Mouse (Mus musculus) c-Kit-positive CD71-positive TER-119-positive erythroid progenitor cells, embryonic 14.5 days (primary cell): Measurements from ENCODE around the gene Cradd.

Source experiments
- DNase-seq: peaks from one replicate; pipeline ENCODE4 v3.0.0-alpha.2; 2013; ENCODE audit warnings: low spot score

Cradd gene

DNA sequence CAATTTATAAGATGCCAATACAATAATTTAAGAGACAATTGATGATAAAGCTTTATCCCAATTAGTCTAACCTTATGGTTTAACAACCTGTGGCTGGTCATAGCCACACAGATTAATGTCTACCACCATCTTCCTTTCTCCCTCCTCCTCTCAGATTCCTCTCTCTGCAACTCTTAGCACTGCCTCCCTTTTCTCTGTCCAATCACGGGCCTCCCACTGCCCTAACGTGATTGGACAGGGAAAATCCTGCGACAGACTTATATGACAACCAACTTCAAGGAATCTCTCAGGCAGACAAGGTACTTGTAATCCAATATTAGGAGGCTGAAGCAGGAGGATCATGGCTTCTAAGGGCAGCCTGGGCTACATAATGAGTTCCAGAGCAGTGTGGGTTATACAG is 8.7 kb upstream of the Cradd start:
- no peak for DNase-seq

DNA sequence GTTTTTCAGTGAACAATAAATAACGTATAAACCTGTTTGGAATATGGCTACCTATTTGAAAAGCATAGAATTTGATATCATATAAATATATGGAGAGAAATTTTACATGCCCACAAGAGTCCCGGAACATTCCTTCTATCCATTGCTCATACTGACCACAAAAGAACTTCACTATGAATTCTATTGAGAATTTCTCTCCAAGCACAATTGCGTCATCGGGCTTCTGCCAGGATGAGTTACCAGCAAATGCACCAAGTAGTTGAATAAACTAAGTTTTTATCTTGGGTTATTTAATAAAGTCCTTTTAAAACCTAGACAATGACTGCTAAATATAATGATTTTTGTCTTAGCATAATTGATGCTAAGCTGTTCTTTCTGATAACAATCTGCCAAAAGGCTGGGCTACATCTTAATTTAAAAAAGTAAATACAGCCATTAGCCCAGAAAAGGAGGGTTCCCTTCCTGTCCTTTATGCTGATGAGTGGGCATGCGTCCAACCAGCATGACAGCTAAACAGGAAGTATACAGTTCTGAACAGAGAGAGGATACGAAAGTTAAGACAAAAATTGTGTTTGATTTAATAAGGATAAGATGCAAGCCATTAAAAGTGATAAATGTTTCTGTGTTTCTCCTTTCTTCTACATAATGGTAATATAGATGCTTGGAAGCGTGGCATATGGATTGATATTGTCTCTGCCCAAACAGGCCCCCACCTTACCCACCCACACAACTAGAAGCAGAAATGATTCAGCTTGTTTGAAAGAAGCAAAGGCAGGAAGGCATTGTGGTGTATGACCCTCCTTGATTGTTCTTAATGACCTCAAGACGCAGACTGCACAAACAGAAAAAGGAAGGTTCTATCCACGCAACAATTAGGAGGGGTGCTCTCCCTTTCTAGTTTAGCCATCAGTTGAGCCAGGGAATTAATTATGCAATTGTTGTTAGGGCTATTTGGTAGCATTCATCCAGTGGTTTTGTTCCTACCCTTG is 6.7 kb upstream of the Cradd start:
- no peak for DNase-seq

DNA sequence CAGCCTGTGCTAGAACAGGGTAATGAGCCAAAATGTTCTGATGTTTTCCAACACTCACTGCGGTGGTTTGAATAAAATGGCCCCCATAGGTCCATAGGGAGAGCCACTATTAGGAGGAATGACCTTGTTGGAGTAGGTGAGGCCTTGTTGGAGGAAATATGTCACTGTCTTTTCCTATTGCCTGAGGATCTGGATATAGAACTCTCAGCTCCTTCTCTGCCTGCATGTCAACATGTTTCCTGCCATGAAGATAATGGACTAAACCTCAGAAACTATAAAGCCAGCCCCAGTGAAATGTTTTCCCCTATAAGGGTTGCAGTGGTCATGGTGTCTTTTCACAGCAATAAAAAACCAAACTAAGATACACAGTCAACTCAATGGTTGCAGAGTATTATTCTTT is 6.0 kb upstream of the Cradd start:
- DNase-seq = no peak

DNA sequence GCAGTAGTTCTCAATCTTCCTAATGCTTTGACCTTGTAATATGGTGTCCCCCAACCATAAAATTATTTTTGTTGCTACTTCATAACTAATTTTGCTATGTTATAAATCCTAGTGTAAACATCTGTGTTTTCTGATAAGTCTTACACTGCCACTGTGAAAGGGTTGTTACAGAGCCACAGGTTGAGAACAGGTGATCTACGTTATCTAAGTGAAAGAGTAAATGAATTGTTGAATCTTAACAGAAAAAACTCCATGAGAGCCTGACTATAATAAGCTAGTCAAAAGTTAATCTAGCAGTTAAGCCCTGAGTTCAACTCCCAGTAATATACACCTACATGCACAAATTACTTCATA is 322 bp upstream of the Cradd start:
- DNase-seq = no peak

DNA sequence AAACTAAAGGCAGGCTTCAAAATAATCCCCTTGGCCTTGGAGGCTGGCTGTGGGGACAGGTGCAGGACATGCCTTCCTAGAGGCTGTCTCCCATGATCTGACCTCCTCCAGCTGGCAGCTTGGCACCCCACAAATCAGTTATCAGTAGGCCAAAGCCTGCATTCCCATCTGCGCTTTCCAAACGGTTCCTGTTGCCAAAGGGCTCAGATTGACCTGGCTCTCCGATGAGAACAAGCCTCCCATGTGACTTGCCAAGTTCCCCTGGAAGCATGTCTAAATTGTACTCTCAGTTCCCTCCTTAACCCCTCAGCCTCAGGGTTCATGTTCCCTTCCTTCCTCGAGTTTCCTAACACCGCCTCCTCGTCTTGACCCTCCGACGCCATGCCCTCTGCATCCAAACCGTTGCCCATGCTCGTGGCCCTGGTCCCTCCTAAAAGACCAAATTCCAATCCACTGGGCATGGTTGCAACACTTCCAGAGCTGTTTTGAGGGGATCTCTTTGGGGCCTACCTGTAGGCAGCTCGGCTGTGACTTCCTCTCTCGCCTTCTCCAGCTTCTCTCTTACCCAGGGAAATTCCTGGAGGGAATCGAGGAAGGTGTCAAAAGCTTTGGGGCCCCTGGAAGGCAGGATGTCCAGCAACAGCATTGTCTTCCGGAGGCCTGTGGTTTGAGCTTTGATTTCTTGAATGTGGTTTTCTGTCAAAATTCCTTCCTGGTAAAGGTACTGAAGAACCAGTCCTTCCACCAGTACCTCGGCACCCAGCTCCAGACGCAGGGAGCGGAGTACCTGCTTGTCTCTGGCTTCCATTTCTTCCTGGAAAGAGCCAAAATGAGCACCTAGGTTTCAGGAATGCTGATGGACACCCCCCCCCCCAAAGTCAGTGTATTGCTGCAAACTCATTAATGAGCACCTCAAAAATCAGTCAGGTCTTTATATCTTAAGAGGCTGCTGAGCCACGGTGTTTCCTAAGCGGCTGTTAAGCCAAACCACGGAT is 1.6 kb downstream of the Cradd start:
- DNase-seq = no peak

DNA sequence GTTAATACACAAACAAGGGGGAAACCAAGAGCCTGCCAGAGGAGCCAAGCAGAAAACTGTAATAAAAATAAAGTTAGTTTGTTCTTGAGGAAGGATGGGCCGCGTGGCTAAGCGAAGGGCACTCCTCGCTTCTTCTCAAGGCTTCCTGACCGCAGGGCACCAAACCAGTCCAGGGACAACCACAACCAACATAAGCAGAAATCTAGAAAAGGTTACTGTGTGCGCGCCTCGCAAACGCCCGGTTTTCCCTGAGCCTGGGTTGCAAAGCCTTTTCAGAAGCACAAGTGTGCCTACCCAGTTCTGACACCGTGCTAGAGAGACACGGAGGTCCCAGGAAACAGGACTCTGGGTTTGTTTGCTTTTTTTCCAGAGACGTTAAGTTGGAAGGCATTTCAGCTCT is 4.9 kb downstream of the Cradd start:
- DNase-seq = no peak

DNA sequence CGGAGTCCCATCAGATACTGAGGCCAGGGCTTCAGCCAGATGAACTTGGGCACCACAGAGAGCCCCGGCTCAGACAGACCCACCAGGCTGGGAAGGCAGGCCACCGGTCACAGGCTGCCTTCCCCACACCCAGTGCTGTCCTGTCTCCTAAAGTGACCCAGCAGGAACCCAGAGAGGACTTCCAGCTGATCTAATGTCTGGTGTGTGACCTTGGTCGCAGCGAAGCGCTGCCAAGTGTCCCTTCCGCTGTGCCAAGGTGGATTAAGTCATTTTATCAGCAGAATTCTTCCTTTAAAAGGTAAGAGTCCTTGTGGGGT is 5.6 kb downstream of the Cradd start:
- no peak for DNase-seq

DNA sequence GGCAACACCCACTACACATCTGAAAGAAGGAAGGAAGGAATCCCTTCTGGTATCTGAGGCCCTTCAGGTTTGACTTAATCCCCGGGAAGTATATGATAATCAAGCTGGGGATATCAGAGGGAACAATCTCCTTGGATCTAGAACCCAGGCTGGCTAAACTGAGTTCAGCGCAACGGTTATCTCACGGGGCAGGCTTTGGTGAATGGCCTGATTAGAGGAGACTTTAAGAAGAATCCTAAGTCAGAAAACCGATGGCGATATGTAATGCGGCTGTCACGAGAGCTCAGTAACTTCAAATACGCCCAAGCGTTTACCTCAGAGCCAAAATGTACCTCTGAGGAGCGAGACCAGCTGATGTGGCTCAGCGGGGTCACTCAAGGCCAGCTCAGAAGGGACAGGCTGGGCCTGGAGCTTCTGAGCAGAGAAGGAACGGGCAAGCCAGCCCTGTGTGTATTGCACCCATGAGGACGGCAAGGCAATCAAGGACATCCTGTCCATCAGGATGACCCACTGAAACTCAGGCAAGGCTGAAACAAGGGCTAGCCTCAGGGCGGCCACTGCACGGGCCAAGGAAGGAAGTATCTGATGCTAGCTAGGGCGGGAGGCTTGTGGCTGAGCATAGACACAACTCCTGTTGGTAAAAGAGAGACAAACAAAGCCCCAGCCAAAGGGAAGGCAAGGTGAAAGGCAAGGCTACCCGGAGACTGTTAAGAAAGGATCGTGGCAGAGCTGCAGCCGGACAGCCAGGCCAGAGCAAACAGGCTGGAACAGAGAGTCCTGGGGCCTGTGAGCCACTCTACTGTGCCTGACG is 6.1 kb downstream of the Cradd start:
- DNase-seq = no peak

DNA sequence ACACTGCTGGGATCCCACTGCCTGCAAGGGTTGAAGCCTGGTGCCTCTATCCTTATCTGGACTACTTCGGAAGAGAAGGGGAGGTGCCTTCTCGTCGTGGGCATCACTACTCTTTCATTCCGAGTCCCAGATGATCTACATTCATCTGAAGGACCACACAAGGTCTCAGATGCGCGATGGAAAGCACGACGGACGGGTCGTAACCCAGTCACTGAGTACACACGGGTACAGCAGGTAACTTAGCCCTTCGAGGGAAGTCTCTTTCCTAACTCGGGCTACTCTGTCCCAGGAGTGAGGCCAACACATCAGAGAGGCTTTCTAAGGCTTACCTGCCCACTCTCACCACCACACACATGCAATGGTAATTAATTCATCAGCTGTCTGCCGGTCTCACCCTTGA is 6.8 kb downstream of the Cradd start:
- no peak for DNase-seq

DNA sequence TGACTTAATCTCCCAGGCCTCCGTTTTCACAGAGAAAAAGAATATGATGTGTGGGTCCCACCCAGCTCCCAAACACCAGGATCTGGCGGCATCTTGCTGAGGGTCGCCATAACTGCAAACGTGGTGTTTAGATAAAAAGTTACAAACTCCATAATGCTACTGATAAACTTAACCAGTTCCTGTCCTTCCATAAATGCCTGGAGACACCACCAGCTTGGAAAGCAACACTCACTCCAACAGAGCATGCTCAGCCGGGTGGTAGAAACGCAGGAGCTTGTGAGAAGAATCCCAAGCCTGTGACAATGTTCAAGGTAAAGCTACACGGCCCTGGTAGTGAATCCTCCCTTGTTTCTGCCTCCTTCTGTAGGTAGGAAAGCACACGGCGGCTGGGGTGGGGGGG is 7.3 kb downstream of the Cradd start:
- no peak for DNase-seq

DNA sequence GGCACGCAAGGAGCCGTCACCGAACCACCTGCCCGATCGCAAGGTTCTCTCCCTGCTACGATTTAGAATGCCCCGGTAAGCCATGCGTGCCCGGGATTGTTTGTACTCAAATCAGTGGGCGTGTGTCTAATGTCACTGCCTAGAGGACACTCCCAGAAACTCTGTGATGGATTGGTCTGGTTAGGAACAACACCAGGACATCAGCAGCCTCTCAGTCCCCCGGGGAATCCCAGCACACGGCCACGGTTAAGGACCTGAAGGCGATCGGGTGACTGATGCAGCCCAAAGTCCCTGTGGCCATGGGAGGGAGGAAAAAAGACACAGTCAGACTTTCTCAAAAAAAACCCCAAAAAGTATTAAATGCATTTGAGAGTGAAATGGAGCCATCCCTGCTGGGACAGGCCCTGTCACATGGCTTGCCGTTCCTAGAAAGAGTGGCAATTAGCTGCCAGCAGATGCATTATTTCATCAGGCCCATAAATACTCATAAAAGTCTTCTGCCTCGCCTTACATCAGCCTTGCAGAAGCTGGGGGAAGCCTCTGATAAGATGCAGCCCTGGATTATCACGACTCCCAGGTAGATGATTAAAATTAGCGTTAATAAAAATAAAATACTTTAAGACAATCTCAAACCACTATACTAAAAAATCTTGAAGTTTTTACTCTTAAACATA is 8.0 kb downstream of the Cradd start:
- no peak for DNase-seq

DNA sequence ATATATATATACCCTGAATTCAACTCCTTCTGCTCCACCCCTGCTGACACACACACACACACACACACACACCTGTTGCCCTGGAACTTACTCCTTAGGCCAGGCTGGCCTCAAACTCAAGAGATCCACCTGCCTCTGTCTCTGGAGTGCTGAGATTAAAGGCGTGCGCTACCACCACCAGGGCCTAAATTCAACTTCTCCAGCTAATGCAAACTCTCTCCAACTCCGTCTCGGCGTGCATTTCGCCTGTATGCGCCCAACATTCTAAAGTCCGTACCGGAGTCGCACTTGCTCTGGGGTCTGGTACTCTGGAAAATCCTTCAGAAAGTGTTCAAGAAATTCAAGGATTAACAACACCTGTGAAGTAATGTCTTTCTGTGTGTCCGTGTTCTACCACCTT is 8.6 kb downstream of the Cradd start:
- no peak for DNase-seq

DNA sequence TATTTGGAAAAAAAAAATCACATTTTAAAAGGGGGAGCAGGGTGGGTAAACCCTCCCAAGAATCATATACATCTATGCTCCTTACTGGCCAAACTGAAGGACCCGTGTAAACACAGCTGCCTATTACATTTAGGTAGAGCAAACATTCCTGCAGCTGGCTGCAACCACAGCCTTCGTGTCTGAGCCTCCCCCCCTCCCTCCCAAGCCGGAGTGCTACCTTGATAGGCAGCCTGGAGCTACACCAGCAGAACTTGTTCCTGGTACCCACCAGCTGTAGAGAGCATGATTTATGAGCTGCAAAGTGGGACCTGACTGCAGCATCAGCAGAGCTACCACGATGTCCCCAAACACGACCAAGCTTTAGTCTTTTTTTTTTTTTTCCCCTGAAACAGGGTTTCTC is 9.9 kb downstream of the Cradd start:
- no peak for DNase-seq

DNA sequence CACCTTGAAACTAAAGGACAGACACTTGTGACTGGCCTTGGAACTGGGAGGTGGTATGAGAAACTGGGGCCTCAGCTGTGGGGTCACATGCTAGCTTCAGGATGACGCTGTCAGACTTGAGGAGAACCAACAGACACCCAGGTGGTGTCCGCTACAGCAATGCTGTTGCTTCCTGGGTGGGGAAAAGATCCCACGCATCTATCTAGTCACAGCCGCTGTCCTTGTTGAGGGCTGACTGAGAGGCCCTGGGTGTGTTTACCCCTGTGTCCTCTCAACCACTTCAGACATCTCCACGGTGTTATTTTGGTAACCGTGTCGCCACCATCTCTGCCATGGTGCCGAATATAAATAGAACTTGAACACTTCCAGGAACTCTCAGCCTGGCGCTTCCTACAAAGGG is 10.4 kb downstream of the Cradd start:
- DNase-seq = no peak

DNA sequence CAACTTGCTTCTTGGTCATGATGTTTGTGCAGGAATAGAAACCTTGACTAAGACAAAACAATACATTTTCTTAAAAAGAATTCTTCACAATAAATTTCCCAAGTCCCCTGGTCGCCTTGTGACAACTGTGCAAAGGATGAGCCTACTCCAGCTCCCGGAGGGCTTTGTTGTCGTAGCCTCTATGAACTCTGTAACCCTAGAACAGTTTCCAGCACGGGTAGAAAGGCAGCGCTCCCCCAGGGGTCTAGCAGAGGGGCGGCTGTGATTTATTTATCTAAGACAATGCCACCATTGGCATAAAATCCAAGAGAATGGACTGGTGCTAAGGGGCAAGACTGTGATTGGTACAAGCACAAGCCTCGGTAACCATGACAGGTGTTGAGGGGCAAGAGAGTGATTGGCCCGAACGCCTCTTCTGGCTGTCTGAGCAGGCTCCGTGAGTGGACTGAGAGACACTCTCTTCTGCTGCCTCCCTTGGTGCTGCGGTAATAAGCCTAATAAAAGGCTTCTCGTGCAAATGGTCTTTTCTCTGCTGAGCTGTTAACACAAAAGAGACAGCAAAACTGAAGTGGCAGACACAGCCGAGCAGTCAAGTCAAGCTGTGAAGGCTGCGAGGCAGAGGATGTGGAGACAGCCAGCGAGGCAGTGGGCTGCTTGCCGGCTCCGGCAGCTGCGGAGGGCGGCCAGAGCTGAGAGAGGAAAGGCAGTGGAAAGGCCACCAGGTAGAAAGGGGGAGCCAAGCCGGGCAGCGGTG is 13.1 kb downstream of the Cradd start:
- no peak for DNase-seq

DNA sequence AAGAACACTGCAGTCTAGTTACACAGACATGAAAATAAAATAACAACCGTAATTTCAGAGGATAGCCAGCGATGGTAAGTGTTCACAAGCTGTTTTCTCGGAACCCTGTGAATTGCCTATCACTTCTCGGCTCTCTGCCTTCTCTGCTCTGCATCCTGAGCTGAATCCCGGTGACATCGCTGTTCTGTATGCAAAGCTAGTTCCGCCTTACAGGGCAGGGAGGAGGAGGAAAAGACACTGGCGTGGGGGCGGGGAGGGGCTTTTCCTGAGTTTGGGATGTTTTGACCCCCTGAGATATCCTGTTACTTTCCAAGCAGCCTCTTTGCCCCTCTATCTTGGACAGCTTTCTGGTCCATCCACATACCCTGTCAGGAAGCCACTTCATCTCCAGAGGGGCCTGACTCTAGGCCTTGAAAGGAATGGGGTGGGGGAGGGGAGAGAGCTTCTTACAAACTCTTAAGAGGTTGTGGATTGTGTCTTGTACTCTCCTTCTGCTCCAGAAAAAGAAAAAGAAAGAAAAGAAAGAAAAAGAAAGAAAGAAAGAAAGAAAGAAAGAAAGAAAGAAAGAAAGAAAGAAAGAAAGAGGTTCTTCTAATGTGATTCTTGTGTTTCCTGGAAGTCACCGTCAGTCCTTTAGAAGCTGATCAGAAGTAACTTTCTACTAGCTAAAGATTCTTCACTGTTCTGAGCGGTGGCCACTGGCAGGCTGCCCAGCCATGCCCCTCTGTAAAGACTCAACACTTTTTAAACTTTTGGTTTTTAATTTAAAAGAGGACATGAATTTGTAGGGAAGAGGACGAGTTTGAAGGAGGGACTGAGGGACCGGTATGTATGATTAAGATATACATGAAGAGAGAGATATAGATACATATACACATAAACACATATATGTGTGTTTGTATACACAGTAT is 14.3 kb downstream of the Cradd start:
- DNase-seq = no peak

DNA sequence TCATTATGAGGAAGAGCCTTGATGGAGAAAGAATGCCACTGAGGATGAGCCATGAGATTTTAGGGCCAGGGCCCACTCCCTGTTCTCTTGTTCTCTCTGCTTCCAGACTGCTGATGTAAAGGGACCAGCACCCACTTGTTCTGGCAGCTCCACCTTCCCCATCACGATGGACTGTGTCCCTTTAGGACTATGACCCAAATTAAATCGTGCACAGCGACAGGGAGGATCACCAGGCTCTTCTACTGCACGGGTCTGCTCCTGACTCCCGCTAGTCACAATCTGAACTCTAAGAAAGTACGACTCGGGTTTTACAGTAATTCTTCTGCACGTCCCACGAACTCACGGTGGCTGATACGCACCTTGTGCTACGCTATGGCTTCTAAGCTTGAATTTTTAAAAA is 14.9 kb downstream of the Cradd start:
- DNase-seq = no peak

DNA sequence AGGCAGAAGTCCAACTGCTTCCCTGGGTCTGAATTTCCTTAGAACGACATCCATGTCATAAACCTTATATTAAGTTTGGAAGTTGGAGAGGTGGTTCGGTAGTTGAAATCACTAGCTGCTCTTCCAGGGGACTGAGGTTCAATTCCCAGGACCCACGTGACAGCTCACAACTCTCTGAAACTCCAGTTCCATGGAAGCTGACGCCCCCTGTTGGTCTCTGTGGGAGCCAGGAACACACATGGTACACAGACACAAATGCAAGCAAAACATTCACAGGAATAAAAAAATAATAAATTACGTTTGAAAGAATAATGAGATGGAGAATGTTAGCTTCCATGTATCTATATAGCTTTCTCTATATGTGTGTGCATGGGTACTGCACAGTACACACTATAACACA is 16.0 kb downstream of the Cradd start:
- DNase-seq = no peak

DNA sequence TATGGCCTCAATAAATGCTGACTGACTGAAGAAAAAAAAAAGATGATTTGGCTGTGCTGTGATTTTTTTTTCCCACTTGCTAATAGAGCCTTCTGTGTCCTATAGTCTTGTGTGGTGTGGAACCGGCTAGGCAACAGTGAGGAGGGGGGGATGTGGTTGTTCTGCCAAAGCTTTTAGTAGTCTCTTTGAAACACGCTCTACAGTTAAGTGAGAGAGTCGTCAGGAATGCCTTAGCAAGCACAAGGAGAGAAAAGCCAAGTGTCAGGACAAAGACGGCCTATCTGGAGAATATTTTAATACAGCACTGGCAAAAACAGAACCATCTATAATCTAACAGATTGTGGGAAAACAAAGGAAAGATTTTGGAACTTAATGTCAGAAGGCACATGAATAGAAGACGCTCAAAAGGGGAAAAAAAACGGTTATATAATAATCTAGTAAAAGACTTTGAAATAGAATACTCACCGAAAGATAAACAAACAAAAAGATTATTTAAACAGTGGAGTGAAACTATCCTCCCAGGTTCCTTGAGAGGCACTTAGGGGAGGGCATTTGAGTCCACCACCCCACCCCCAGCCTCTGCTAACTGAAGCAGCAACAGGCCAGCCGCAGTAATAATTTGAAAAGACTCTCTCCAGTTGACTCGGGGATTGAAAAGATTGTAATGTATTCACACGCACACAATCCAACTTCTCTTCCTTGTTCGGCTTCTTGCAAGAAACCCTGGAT is 16.9 kb downstream of the Cradd start:
- no peak for DNase-seq
